Mouse (Mus musculus) right cerebral cortex, postnatal 10 days (tissue): ENCODE data around the gene Fbn1.

Experiments used
- DNase-seq, 2 experiments: peaks; one replicate each; pipeline ENCODE4 v3.0.0; 2021; ENCODE audit warnings: low spot score in 2 of 2

Gene Fbn1

GRCm38 (mm10) chr2:125507893-125508292 lies at the start of gene Fbn1:
Gene Fbn1 (minus strand): TSS chr2:125507993.
- DNase-seq, result no peak

- no peak for DNase-seq
Observed at GRCm38 (mm10) chr2:125555830-125556229, 48.0 kb upstream of the Fbn1 start.

GRCm38 (mm10) chr2:125548806-125549578 lies 41.2 kb upstream of the Fbn1 start:
- DNase-seq, result no peak

- DNase-seq, result no peak
Observed at GRCm38 (mm10) chr2:125544986-125545385, 37.2 kb upstream of the Fbn1 start.

GRCm38 (mm10) chr2:125543646-125544045 lies 35.9 kb upstream of the Fbn1 start:
- no peak for DNase-seq

GRCm38 (mm10) chr2:125541451-125541850 lies 33.7 kb upstream of the Fbn1 start:
- no peak for DNase-seq

GRCm38 (mm10) chr2:125540579-125540978 lies 32.8 kb upstream of the Fbn1 start:
- no peak for DNase-seq

GRCm38 (mm10) chr2:125539640-125540039 lies 31.8 kb upstream of the Fbn1 start:
- DNase-seq, result no peak

GRCm38 (mm10) chr2:125530665-125531064 lies 22.9 kb upstream of the Fbn1 start:
- no peak for DNase-seq

GRCm38 (mm10) chr2:125526566-125526965 lies 18.8 kb upstream of the Fbn1 start:
- no peak for DNase-seq

- DNase-seq, result no peak
Observed at GRCm38 (mm10) chr2:125525484-125525883, 17.7 kb upstream of the Fbn1 start.

- DNase-seq, result no peak
Observed at GRCm38 (mm10) chr2:125516594-125516993, 8.8 kb upstream of the Fbn1 start.

- DNase-seq, result no peak
Observed at GRCm38 (mm10) chr2:125515291-125516057, 7.7 kb upstream of the Fbn1 start.

GRCm38 (mm10) chr2:125514391-125514790 lies 6.6 kb upstream of the Fbn1 start:
- no peak for DNase-seq

- no peak for DNase-seq
Observed at GRCm38 (mm10) chr2:125512544-125512943, 4.8 kb upstream of the Fbn1 start.

- no peak for DNase-seq
Observed at GRCm38 (mm10) chr2:125511898-125512297, 4.1 kb upstream of the Fbn1 start.

GRCm38 (mm10) chr2:125510752-125511151 lies 3.0 kb upstream of the Fbn1 start:
- DNase-seq, result no peak

GRCm38 (mm10) chr2:125508381-125508780 lies 588 bp upstream of the Fbn1 start:
- no peak for DNase-seq

- peak; percentile 74 to 77 for DNase-seq
Observed at GRCm38 (mm10) chr2:125506316-125507054, 1.3 kb downstream of the Fbn1 start.

- DNase-seq, result peak; percentile 69 to 71
Observed at GRCm38 (mm10) chr2:125505746-125506315, 2.0 kb downstream of the Fbn1 start.

- DNase-seq, result peak; percentile 56 to 61
Observed at GRCm38 (mm10) chr2:125505006-125505745, 2.6 kb downstream of the Fbn1 start, which contains the start of gene Gm9913. Gene Gm9913 (plus strand): TSS chr2:125505089.
